Mouse (Mus musculus) layer of hippocampus, postnatal 25 days (tissue): ENCODE measurements at regions not wholly inside any gene's neighbourhood (a gene's known extent, or its start where the extent isn't known, plus 50 kb on each side); places are given as distances from the start of the nearest gene placed in this dataset.

Experiments
- DNase-seq, 2 experiments: peaks; one replicate each; pipeline ENCODE4 v3.0.0; 2022; ENCODE audit warnings: mixed read lengths in 2 of 2, low spot score in 1 of 2; ENCODE audit errors: extremely low spot score in 1 of 2

DNA sequence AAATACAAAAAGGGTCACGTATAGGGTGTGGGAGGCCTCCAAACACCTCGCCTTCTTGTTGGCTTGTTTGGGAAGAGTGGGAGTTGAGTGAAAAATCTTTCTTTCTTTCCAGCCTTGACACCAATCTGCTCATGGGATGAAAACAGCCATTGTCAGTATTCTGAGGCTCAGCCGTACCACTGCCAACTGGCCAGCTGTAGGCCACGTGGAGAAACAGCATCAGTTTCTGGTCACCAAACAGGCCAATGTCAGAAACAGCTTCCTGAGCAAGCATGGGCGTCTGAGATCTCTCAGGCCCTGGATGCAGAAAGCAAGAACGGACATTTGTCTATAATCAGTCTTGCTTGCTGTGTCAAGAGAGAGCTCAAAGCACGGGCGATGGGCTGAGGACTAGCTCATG lies 173.2 kb downstream of the Bcl2l11 start:
- no peak for DNase-seq

DNA sequence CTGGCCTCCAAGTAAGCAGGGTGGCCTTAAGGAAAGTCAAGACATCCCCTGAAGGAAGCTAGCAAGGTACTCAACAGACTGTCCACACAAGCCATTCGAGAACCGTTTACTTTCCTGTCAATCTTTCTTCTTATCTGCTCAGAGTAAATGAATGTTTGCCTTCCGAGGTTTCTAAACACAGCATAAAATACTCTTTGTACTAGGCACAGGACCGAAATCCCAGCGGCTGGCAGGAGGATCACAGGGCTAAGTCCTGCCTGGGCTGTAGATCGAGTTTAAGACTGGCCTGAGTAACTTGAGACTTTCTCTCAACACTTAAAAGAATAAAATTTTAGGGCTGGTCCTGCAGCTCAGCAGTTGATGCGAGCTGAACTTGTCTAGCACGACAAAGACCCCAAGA lies 175.9 kb downstream of the Bcl2l11 start:
- no peak for DNase-seq

DNA sequence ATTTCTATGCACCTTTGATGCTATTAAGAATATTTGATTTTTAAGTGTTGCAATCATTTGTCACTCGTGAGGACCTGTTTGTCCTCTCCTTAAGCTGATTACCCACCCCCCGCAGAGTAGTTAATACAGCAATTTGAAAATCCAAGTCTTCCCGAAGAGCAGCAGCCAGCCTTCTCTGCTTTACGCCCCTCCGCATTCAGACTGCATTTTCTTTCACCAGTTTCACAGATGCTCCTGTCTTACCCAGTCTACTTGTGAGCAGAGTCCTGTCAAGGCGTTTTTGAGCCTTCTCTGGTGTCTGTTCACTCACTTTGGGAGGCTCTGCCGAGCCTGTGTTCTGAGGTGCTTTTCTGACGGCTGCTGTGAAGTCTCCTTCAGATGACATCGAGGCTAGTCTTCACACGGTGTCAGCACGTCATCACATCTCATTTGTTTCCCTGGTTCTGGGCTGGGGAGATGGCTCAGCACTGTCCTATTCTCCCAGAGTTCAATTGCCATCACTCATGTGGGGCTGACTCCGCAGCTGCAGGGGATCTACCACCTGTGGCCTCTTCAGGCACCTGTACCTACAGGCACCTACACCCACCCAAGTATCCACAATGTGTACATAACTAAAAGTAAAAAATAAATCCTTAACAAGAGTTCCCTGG lies 178.3 kb downstream of the Bcl2l11 start:
- no peak for DNase-seq

DNA sequence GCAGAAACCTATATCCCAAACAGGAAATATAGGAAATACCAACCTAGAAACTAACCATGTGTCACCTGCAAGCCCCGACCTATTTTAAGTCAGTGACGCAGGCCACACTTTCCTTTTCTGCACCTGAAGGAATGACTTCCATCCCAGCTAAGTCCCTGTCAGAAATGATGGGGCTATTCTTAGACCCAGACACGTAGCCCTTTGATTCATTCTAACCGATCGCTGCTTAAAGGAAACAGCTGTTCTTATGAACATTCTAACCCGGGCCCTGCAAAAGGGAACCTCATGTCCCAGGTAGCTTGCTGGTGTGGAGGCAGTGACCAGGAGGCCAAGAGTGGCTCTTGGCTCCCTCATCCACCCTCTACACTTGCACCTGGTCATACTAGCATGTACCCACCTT lies 180.9 kb downstream of the Bcl2l11 start:
- no peak for DNase-seq

DNA sequence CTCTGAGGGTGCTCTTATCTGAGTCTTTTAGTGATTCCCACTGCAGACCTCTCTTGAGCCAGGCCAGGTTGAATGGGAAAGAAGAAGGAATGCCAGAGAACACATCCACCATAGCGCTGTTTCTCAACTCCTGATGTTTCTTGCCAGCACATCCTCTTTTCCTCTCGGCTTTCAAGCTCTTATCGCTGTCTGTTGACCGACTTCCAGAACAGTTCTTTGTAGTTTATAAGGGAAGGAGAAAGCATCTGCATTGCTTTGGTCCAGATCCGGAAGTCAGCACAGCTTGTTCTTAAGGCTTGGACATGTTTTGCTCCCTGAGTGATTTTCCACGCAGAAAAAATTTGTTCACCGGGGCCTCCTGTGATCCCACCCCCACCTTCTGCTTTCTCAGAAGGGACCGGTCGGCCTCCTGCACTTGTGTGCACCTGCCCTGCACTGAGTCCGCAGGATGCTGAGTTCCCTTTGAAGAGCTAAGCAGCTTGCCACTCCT lies 183.7 kb downstream of the Bcl2l11 start:
- no peak for DNase-seq

DNA sequence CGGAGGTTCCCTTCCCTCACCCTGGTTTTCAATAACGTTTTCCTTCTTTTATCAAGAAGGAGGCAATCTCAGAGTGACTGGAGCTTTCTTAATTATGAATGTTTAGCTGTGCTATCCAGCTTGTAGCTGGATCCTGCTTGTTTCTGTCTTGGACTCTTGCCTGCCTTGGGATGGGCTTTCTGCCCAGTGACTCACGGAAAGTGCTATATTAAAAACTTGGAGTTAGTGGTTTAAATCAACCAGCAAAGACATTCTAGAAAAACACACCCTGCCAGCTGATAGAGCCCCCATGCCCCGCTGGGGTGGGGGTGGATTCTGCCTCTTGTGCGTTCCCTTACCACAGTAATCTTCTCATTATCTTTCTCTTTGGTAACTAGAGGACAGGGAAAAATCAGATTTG lies 184.2 kb downstream of the Bcl2l11 start:
- peak; percentile 48 to 78 for DNase-seq

DNA sequence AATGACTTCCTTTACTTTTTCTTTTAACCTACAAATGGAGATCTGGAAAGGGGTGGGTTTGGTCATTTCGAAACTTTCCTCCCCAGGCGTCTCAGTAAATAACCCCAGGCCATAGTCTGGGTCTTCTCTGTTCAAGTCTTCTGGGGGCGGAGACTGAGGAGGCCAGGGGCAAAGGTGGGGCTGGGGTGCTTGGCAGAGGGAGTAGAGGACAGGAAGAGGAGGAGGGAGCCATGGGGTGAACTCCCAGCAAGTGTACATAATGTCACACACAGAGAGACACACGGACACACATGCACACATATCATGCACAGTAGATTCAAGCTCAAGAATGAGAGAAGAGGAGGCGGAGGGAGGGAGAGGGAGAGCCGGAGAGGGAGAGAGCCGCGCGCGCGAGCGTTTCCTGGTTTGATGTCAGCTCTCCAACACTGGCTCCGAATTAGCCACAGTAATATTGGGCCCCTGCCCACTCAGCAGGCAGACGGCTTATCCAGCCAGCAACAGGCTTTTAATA lies 186.3 kb downstream of the Bcl2l11 start:
- peak in 1 of 2 experiments; percentile 54 for DNase-seq

DNA sequence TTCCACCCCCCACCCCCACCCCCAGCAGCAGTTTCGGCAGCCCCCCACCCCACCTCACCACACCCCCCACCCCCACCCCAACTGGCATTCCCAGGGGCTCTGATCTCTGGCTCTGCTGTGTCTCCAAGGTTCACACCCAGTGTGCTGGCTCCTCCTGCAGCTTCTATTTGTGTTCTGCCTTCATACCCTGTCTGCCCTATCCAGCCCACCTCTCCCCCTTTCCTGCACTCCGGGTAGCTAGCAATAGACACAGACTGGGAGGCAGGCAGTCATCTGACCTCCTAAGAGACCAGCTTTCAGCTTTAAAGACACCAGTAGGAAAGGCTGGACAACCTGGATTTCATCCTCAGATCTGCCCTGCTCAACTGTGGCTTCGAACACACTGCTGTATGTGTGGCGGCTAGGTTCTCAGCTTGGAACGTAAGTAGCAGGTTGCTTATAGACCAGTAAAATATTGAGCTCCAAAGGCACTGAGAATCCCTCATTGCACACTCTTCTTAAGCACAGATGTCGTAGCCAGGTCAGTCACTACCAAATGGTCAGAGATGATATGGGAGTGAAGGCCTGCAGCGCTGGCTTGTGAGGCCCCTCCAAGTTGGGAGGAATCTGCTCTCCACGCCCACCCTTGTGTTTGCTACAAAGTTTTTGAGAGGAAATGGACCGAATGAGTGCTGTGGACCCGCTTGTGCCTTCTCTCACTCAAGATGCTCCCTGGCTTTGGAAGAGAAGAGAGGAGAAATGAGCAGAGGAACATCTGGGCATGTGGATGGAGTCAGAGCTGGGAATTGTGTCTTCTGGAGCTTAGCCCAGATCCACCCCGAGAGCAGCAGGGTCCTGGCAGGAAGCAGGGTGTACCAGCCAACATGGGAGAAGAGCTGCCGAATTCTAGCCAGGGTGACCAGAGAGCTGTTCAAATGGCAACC lies 187.1 kb downstream of the Bcl2l11 start:
- DNase-seq, result no peak

DNA sequence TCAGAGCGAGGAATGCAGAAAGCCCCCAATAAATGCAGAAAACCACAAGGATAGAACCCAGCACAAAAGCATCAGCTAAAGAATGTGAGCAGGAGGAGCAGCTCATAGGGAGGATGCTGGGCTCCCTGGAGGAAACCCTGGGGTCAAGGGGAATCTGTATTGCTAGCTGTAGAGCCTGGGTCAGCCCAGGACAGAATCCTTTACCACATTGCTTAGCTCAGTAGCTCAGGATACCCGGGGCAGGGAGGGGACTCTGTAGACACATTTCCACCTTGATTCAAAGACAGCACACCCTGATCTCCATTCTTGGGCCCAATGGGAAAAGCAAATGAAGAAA lies 187.7 kb downstream of the Bcl2l11 start:
- DNase-seq, result no peak

DNA sequence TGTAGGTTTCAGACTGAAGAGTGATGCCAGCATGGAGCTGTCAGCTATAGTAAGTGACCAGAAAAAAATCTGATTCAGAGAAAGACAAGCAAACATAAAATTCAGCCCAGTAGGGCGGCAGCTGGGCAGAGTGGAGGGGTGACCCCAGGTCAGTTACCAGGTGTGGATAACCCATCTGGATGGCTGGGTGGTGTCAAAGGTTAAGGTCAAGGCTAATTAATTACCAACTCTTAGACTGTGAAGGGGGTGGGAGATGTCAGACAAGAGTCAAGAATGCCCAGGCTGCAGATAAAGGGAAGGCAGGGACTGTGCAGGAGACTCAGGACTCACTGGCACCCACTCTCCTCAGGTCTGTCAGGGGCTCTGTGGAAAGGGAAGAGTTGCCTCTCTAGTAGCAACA lies 188.1 kb downstream of the Bcl2l11 start:
- no peak for DNase-seq

DNA sequence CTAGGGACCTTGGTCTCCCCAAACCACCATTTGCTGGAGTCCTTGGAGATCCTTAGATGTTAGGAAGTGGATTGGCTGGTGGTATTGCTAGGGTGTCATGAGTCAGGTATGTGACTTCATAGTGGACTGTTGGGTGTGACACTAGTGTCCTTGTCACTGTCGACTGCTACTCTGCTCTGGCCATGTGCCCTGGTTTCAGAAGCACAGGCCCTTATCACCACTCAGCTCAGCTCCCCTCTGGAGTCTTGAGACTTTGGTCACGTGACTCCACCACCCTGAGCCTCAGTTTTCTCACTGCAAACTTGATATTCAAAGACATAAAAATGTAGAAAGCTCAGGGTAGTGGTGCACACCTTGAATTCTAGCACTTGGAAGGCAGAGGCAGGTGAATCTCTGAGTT lies 190.7 kb downstream of the Bcl2l11 start:
- no peak for DNase-seq

DNA sequence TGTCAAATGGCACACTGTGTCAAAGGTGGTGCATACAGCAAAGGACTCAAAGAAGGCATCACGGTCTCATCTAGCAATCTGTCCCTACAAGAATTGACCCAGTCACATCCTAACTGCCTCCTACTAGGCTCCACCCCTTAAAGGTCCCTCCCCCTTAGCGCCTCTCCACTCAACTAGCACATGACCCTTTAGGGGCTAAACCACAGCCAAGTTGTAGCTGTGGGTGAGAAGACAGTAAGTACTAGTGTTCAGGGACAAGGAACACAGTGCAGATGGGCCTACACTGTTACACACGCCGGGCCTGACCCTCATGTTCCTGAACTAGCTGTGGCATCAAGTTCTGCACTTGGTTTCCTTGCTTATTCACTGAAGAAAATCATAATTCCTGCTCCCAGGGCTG lies 192.4 kb downstream of the Bcl2l11 start:
- no peak for DNase-seq

DNA sequence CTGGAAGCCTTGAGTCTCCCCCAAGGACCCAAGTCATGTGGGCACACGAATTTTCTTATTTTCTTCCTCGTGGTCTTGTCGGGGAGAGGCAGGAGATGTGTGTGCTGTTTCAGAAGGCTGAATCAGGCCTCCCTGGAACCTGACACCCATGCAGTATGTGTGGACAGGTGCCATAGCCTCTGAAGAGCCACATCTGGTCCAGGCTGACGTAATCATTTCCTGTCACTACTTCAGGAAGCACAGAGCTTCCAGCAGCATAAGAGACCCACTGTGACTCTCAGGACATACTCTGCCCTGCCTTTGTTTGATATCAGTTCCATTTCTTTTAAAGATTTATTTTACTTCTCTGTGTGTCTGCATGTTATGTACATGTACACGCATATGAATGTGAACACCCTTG lies 193.1 kb downstream of the Bcl2l11 start:
- no peak for DNase-seq

DNA sequence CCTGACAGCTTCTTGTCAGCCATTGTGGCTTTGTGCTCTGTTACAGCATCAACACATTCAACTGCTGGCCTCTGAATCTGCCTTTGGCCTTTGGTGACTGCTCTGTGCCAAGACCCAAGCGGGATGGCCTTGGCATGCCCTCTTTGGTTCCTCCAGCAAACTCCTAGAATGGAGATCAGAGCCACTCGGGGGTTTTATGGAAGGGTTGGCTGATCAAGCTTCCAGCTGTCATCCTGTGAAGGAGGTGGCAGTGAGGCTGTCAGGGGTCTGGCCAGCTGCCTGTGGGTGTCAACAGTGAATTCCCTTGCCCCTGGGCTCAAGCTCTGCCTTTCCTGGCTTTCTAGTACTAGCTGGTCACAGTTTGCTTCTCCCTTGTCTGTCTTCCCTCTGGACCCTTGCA lies 195.6 kb downstream of the Bcl2l11 start:
- no peak for DNase-seq

DNA sequence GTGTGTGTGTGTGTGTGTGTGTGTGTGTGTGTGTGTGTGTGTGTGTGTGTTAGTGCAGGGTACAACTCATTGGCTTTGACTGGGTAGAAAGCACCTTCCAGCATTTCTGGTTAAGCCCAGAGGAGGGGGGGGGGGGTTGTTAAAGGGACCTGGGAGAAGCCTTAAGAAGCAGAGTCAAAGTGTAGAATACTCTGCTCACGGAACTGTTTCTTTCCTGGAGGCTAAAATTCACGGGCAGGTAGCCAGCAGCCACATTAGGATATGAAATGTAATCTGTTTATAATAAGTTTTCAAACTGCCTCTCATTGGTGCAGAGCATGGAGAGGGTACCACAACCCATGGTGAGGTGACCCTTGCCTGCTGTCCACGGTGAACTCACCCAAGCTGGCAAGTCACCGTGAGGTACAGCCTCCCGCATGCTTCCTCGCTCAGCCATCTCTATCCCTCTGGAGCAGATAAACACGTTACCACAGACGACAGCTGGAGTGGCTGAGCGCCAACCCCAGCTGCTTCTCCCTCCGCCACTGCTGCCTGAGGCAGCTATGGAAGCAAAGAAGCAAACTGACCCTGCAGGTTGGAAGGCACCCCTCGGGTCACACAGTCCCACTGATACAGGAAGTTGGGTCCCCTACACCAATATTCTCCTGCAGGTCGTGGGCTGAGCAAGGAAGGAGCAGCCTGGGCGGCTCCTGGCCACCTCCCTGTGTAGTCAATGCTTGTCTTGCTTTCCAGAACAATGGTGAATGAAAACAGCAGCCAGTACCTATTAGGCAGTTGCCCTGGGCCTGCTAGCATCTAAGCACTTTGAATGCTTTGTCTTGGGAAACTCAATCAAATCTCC lies 198.6 kb downstream of the Bcl2l11 start:
- DNase-seq, result no peak

DNA sequence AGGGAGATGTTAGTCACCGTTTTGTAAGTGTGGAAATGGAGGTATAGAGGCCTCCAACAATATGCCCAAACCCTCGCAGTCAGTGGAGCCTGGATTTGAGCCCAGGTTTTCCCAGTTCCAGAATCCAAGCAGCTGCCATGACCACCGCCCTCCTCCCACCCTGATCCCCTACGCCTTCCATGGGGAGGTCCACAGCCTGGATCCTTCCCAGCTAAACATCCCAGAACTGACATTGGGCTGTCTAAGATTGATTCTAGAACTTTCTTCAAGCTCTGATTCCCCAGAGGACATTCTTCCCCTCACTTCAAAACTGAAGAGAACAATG lies 199.2 kb downstream of the Bcl2l11 start:
- DNase-seq, result no peak

DNA sequence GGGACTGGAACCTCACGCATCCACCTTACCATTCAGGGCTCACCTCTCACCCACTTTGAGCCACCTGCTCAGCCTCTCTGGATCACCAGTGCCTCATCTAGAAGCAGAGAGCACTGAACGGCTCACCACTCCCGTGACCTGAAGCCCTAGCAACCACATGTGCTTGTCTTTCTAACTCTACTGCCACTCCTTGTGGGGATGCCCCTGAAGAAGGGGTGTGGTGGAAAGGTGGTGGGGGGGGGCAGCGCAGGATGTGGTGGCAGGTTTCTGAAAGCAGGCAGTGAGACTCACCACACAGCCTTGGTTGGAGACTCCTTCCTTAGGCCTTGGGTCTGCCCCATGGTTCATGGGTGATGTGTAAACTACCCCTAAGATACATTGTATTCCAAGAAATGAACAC lies 199.6 kb downstream of the Bcl2l11 start:
- no peak for DNase-seq

DNA sequence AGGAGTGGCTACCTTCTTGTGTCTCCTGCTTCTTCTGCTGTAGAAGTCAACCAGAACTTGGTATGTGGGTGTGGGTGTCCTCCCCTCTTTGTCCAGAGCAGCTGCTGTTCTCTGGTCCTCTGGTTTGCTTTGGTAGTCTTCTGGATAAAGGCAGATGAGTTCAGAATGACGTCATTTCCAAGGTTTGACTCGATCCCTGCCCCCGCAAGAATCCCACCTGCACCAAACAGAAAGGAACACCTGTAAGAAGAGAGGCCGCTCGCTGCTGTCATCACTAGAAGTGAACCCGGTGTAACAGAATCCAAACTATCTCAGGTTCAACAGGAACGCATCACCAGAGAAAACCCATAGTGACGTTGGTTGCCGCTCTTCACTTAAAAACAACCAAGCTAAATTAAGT lies 205.0 kb downstream of the Bcl2l11 start:
- no peak for DNase-seq

DNA sequence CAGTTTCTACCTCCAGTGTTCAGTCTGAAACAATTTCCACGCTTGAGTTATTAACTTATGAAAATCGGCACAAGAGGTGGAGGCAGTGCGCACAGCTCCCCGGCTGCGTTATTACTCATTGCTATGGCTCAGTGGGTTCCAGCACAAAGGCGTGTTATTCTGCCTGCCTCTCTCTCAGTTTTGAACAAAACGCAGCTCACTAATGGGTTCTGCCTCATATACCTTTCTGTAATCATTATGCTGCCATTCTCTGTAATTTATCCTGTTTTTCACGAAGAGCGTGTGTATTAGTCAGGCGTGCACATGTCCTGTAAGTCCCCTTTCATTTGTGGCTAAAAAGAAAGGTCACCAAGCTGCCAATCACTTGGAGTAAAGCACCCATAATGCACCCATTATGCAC lies 205.4 kb downstream of the Bcl2l11 start:
- no peak for DNase-seq

DNA sequence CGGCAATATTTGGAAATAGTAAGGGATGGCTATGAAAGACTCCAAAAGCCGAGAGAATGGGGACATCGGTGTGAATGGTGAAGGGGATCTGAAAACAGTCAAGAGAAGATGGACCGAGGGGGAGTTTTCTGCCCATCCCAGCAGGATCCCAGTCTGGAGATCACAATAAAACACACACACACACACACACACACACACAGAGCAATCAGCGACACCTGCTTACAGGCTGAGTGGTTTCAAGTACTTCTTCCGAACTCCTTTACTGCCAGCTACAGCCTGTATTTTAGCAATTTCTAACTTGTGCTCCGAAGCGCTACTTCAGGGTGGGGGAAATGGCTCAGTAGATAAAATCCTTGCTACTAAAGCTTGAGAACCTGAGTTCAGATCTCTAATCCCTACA lies 205.8 kb downstream of the Bcl2l11 start:
- no peak for DNase-seq
